Mouse (Mus musculus): ENCODE data around the gene Dmac1.
A peak's percentile ranks its signal among the peaks of the same experiment; 100 is the strongest.
"Not testable (repeated sequence)": the region's sequence is repeated elsewhere in the genome, so short reads cannot be mapped to it uniquely, and the experiment has no call there.

Gene Dmac1

DNA sequence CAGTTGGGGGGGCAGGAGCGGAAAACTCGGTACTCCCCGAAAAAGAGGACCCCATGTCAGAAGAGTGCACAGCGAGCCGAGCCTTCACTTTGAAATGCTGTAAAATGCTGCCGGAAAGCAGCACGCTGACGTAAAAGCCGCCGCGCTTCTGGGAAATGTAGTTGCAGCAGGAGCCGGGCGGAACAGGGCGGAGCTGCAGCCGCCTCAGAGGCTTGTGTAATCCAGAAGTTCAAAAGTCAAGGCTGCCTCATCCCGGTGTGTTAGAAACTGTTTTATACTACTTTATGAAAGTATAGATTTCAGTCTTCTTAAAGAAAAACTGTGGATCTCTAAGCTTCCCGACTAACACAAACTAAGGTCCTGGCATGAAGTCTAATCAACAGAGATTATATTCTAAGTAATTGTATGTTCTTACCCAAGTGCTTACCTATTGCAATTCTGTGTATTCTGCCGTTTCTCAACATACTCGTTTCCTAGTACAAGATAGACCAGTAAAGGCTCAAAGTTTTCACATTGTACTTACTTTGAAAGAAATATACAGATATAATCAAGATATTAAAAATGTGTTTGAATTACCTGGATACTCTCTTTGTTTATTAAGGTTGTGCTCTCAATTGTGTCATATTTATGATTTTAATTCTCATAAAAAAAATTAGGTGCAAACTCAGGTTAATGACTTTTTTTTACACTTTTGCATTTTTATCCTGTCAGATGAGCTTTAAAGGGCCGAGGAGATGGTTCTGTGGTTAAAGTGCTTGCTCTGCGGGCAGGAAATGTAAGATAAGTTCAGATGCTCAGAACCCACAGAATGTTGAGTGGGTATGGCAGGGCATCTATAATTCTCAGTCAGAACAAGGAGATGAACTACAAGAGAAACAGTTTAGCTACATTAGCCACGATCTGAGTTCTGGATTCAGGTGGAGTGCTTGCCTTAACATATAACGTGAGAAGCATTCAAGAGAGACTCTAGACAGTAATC is at the start of gene Dmac1:
Dmac1 (minus strand) TSS at position 109 of the 979 bp plus-strand sequence.
- peak; percentile 92 for DNase-seq (ENCODE audit: low read depth, low spot score)

DNA sequence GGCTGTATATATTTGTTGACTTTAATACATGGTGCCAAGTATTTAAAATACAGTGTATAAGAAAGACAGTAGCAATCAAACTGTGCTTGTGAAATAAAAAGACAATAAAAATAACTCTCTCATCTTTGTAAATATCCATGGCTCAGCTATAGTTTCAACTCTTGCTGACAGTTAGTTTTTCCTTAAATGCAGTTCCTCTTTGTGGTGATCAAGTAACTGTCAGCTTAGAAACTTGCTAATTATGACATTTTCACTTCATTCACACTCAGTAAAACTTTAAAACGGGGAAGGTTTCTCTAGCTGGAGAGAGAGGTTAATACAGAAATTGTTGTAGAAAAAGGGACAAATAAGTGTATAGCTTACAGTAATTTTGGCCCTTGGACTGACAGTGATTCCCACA is 37.3 kb upstream of the Dmac1 start:
- no peak for DNase-seq (ENCODE audit: low read depth, low spot score)

DNA sequence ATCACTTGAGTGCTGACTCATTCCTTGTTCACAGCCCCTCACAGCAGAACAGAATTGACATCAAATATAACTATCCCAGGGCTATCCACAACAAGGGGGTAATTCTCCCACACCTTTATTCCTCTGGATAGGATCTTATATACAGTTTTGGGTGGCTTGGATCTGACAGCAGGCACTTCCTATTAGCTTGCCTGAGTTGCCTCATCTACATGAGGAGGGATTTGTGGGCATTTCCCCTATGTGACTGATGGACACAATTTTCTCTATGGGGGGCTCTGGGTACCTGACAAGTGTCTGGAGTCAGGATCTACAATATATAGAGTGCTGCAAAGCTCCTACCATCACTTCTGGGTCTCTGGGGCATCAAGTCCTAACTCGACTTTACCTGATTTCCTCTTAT is 36.9 kb upstream of the Dmac1 start:
- no peak for DNase-seq (ENCODE audit: low read depth, low spot score)

DNA sequence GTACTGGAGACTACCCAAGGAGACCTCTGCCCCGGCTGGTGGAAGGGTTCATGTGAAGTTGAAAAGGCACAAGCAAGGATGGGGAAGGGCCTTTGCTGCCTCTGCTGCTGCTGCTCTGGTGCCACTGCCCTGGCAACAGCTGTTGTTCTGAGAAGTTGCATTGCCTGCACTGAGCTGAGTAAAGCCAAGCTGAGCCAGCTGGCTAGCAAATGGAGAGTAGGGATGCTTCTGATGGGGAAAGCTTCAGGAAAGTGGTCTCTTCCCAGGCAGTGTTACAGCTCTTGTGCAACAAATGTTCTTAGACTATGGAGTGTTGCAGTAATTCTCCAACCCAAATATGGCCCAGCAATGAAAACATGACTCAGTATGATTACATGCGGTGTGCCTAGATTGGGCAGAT is 33.8 kb upstream of the Dmac1 start:
- no peak for DNase-seq (ENCODE audit: low read depth, low spot score)

DNA sequence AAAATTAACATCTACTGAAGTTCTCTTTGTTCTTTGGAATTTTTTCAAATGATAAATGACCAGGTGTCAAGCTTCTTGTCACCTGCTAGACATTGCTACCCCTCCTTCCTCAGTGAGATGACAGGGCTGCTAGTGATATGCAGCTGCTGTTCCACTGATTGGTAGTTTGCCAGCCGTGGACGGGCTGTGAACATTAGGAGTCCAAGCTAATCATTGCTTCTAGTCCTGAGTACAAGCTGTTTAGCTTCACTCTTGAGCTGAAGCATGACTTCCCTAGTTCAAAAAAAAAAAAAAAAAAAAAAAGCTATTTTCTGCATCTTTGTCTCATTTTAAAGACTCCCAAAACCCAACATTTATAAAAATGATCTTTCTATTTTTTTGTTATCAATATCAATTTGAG is 33.2 kb upstream of the Dmac1 start:
- DNase-seq (ENCODE audit: low read depth, low spot score) = no peak

DNA sequence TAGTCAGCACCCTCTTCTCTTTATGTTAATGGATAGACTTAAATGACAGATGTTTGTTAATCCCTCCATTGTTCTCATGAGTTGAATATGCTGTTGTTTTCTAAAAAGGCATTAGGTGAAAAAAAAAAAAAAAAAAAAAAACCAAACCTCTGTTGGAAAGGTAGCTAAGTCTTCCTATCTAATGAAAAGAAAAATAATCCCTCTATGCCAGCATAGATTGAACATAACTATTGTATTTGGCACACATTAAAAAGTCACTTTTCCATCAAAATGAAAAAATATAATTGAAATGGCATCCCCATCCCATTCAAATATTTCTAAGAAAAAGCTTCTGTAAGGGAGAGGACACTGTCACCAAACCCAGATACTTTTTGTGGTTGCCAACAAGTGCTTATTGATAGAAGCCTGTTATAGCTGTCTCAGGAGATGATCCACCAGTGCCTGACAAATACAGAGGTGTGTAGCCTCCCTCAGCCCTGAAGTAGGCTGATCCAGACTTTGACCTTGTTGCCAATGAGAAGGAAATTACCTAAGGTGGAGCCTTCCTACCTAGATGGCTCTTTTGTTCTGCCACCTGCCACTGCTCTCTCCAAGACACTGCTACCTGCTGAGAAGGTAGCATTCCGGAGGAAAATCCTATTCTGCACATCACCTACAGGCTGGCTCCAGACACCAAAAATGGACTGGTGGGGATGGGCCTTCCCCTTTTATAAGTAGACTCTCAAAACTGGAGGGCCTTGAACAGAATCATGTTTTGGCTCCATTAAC is 22.3 kb upstream of the Dmac1 start:
- no peak for DNase-seq (ENCODE audit: low read depth, low spot score)

DNA sequence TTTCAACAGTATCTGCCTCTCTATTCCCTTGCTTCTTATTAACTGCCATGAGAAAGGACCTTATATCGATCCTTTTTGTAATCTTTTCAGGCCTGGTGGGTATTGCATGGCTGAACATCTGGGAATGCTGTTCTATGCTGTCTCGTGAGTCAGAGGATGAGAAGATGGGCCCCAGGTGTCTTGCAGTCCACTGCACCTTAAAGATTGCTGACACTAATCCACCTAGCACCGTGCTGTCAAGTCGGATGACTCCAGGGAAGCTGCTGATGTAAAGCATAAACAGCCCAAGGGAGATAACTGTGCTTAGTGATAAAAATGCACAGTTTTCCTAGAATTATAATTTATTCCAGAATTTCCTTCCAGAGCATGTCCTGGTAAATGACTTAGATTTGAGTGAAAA is 14.2 kb upstream of the Dmac1 start:
- DNase-seq (ENCODE audit: low read depth, low spot score) = no peak

DNA sequence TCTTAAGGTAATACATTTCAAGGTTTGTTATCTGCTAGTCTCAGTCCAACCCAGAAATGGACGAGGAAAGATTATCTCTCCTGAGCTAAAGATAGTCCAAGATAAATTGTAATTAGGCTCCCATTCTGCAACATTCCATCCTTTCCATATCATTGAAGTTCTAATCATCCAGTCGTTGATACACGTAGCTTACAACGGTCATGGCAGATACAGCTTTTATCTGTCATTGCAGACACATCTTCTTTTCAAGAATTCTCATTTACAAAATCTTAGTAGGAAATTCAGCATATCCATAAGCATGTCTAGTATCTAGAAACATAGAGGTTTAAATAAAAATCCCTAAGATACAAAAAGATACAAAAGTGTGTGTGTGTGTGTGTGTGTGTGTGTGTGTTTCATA is 13.0 kb upstream of the Dmac1 start:
- DNase-seq (ENCODE audit: low read depth, low spot score) = no peak

DNA sequence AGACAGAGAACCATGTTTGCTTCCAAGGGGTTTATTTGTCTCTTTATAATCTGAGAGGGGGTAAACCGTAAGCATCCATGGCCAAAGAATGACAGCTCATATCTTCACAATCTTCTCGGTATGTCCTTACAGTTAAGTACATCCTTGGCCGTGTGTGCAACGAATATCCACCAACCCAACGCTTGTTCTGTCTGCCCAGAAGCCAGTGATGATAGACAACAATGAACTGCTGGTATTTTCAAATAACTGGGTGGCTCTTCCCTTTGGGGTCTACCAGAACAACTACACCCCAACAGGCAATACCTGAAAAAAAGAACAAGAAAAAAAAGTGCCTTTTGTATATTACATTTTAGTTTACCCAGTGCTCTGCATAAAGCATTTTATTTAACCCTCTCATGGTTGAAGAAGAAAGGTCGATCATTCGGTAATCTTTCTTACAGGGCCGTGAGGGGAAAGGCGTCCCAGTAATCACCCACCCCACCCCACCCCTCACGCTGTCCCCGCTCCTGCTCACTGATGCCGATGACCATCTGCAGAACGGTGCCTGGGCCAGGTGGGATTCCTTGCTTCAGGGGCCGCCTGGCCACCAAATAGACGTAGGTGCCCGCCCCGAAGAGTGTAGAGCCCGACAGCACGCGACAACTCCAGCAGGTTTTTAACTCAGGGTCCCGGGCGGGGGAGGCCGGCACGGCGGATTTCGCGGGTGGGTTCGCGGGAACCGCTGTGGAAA is 473 bp downstream of the Dmac1 start:
- DNase-seq (ENCODE audit: low read depth, low spot score) = no peak

DNA sequence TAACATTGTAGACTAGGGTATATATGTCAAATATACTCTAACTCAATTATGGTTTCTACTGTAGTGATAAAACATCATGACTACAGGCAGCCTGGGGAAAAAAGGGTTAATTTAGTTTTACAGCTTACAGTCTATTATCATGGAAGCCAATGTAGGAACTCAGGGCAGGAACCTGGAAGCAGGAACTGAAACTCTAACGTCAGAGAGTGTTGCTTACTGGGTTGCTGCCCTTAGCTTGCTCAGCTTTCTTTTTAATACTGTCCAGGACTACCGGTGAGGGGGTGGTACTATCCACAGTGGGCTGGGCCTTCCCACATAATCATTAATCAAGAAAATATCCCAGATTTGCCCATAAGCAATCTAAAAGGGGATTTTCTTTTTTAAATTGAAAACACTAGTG is 2.4 kb downstream of the Dmac1 start:
- no peak for DNase-seq (ENCODE audit: low read depth, low spot score)

DNA sequence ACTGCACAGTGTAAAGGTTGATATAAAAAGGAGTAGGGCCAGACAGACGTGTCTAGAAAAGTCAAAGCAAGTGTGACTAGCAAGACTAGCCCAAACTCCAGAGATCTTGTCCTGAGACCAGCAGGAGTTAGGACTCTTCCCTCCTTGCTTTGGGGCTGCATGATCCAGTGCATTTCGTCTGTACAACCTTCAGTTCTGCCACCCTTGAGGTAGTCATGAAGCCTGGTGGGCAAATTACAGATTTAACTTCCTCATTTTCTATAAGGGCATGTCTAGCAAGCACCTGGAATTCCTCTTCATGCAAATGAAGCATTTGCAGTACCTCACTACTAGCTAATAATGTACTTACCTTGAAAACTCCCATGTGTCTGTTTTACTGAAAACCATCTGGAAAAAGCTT is 10.2 kb downstream of the Dmac1 start:
- no peak for DNase-seq (ENCODE audit: low read depth, low spot score)

DNA sequence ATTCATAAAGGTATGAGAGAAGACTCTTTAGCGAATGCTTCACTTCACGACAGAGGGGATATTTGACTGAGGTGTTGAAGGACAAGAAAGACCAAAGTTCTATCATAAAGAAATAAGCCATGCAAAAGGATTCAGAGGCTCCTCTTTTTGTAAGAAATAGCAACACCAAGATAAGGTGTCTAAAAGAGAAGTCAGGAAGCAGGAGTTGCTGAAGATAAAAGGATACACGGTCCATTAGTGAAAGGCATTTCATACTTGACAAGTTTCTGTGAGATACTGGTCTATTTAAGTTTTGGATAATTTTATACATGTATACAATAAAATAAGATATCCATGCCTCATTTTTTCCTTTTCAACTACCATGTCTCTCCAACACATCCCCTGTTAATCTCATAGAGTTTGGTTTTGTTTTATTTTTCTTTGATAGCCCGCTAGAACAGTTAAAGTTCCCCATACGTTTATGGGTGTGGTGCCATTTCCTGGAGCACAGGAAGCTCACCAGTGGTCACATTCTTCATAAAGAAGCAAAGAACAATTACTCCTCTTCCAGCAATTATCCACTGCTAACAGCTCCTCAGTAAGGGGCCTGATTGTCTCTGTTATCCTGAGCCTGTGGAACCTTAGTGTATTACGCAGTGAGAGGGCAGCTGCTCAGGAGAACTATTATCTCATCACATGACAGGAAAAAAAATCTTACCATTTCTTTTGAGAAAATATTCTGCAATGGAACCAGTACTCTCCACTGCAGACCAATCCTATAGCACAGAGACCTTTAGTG is 11.1 kb downstream of the Dmac1 start:
- no peak for DNase-seq (ENCODE audit: low read depth, low spot score)

DNA sequence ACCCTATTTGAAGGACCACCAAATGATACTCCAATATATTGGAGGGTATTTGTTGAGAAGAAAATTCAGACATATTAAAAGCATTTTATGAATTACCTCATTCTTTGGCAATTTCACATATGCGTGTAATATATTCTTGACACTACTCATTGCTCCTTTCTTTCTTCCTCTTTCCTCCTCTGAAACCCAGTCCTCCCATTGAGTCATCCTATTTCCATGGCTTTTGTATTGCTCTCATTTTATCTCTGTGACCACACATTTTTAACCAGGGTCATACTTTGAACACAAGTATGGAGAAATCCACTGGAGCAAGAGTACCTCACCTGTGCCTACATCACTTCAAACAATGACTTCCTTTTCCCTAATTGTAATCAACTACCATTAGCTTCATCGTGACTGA is 13.9 kb downstream of the Dmac1 start:
- DNase-seq (ENCODE audit: low read depth, low spot score) = no peak

DNA sequence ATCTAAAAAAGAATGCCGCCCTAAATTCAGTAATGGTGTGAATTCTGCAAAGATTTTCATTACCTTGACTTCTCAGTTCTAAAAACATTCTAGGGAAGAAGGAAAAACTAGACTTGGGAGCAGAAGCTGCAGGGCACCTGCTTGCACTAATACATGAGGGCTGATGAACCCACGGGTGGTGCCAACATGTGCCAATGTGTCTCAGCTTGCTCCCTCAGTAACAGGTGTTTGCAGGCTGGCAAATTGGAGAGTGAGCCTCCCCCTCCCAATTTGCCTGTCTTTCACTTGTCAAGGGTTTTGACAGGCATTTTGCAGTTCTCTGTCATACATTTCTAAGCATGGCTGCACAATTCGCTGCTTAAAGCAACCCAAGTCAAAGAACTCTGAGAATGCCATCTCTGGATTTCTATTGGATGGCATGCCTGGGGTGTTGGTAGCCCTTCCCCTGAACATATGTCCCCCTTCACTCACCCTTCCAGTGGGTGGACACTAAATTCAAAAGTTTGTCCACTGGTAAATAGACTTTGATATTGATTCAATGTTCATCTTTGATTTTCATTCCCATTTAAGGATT is 14.5 kb downstream of the Dmac1 start:
- DNase-seq (ENCODE audit: low read depth, low spot score) = no peak

DNA sequence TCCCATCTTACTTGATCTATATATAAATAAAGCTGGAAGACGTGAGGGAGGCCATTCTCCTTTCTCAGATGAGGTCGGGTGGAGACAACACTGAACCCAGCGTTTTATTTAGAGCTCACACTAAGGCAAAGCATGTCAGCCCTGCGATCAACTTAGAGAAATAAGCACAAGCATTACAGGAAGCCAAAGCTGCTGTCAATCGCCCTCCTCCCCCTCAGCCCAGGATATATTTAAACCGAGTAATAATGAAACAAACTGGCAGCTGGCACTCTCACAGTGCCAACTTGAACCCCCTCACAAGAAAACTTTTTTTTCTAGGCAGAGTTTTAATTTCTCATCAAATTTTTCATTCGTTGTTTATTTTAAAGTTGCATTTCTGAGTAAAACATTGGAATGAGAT is 15.7 kb downstream of the Dmac1 start:
- no peak for DNase-seq (ENCODE audit: low read depth, low spot score)

DNA sequence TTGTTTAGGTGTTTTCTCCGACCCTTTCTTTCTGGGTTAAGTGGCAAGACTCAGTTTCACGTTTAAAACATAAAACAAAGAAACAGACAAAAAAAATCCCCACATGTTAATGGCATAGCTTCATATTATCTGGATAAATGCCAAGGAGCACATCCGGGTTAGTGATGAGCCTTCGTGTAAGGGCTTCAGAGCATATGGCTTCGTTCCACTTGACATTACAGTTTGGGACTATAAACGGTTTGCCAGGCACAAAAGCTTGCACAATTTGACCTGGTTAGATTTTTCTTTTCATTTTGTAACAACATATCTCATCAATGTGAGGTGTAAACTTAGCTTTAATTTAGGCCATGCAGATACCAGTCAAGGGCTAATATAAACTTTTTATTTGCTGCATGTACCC is 17.9 kb downstream of the Dmac1 start:
- DNase-seq (ENCODE audit: low read depth, low spot score) = no peak

DNA sequence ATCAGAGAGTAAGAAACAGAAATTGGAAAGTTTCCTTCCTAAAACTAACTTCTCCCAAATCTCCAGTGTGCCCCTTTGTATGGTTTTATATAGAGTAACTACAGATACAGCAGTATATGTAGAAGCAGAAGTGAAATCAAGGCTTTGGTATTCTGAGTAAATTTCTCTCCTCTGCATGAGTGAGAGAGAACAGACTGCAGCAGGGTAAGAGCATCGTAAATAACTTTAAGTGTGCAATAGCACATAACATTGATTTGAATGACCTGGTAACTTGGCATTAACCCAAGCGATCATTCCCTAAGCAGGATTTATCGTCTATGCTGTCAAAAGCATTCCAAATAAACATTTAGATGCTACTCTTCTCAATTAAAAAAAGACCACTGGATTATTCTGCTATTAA is 18.7 kb downstream of the Dmac1 start:
- no peak for DNase-seq (ENCODE audit: low read depth, low spot score)

DNA sequence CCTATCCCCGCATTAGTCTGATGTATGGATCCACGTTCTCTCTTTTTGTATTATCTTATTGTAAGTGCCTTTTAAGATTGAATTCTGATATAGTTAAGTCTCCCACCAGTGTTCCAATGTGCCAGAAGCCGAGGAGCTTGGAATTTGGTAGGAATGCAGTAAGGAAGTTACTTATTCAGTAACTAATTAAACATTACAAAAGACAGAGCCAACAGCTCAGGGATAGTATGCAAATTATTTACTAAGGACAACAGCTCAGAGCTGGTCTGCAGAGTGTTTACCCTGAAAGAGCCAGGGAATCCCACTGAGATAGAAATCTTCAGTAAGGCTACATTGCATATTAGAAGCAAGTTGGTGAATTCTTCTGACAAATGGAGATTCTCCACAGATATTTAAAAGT is 43.5 kb downstream of the Dmac1 start:
- not testable (repeated sequence) for DNase-seq (ENCODE audit: low read depth, low spot score)
